Mouse (Mus musculus) midbrain, embryonic 12.5 days (tissue): Measurements from ENCODE around the gene Scimp. TPM values are rescaled to one million over a fixed set of nuclear protein-coding genes. Genes with fewer than 3 reads are reported as not detected.

Experiments used
- microRNA-seq: library from miRNA; unstranded; fragments of <30 nt; microRNA quantifications from one replicate; pipeline ENCODE4, GENCODE M21; 2017
- polyA plus RNA-seq: library from polyadenylated mRNA; unstranded; fragments of >200 nt; fragmentation: Nextera tagmentation; extraction: Ambion mirVana; gene quantifications from 2 replicates; pipeline ENCODE4 v1.2.1, GENCODE M21; 2016

Scimp gene
- polyA plus RNA-seq, 1 experiment from 2014 or later: not detected

Small RNA genes within 50 kb of the gene (microRNA-seq; reads per million reads assigned to microRNA genes)
- not detected for gene Gm22760

Other genes starting within 250 kb of the Scimp start
- 14.7 and 16.8 TPM in 2 replicates for gene Mink1, start 249.7 kb downstream of the Scimp start, polyA plus RNA-seq
- gene 4930544D05Rik, start 196.7 kb downstream of the Scimp start, polyA plus RNA-seq: not detected in 2 replicates
- 0.32 TPM in 1 of 2 replicates, not detected in the other for gene Chrne, start 193.4 kb downstream of the Scimp start, polyA plus RNA-seq
- gene Gp1ba, start 173.5 kb downstream of the Scimp start, polyA plus RNA-seq: 0.35 and 0.37 TPM in 2 replicates
- 96.6 and 101 TPM in 2 replicates for gene Rnf167, start 165.4 kb downstream of the Scimp start, polyA plus RNA-seq
- 138 and 149 TPM in 2 replicates for gene Slc25a11, start 165.1 kb downstream of the Scimp start, polyA plus RNA-seq
- gene Pfn1, start 157.9 kb downstream of the Scimp start, polyA plus RNA-seq: 1,047 and 1,099 TPM in 2 replicates
- gene Eno3, start 155.4 kb downstream of the Scimp start, polyA plus RNA-seq: 12.0 and 12.7 TPM in 2 replicates
- gene Spag7, start 143.2 kb downstream of the Scimp start, polyA plus RNA-seq: 156 and 160 TPM in 2 replicates
- gene Camta2, start 124.5 kb downstream of the Scimp start, polyA plus RNA-seq: 13.0 and 14.9 TPM in 2 replicates
- gene Inca1, start 112.4 kb downstream of the Scimp start, polyA plus RNA-seq: 0.86 and 1.3 TPM in 2 replicates
- gene Kif1c, start 112.0 kb downstream of the Scimp start, polyA plus RNA-seq: 2.0 and 2.2 TPM in 2 replicates
- 10.6 and 11.7 TPM in 2 replicates for gene Zfp3, start 48.4 kb downstream of the Scimp start, polyA plus RNA-seq
- 49.6 and 58.4 TPM in 2 replicates for gene Rabep1, start 32.2 kb upstream of the Scimp start, polyA plus RNA-seq
- gene Nup88, start 157.4 kb upstream of the Scimp start, polyA plus RNA-seq: 148 and 151 TPM in 2 replicates
- 68.2 and 75.6 TPM in 2 replicates for gene Rpain, start 157.6 kb upstream of the Scimp start, polyA plus RNA-seq
- gene C1qbp, start 170.4 kb upstream of the Scimp start, polyA plus RNA-seq: 209 and 224 TPM in 2 replicates
- gene Dhx33, start 191.9 kb upstream of the Scimp start, polyA plus RNA-seq: 19.3 and 20.0 TPM in 2 replicates
- 52.7 and 57.1 TPM in 2 replicates for gene Mis12, start 207.0 kb upstream of the Scimp start, polyA plus RNA-seq
- 44.6 and 47.1 TPM in 2 replicates for gene Derl2, start 207.3 kb upstream of the Scimp start, polyA plus RNA-seq
- gene 6330403K07Rik, start 220.9 kb upstream of the Scimp start, polyA plus RNA-seq: 406 and 410 TPM in 2 replicates